Mouse (Mus musculus): ENCODE measurements around the gene Gucy2c. TPM values are rescaled to one million over a fixed set of nuclear protein-coding genes. Genes with fewer than 3 reads are reported as not detected.
A peak's percentile ranks its signal among the peaks of the same experiment; 100 is the strongest.

The Gucy2c gene
- total RNA-seq, 4 experiments from 2014 or later = 0.41 to 0.76 (median 0.63) TPM

DNA sequence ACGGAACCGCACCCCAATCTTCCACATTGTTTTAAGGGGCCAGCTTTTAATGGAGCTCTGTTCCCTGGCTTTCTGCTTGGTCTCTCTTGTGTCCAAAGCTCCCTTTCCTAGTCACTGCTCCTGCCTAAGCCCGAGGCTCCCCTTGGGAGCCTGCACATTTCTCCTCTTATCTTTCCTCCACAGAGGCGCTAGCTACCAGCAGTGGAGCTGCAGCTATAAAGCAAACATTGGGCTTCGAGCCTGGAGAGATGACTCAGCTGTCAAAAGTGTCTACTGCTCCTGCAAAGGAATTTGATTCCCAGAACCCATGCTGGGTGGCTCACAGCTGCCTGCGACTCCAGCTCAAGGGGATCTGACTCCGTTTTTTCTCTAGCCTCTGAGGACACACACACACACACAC lies 109.1 kb downstream of the Gucy2c start:
- peak; percentile 44 to 64 for DNase-seq (ENCODE audit: low spot score in 2 of 2)

DNA sequence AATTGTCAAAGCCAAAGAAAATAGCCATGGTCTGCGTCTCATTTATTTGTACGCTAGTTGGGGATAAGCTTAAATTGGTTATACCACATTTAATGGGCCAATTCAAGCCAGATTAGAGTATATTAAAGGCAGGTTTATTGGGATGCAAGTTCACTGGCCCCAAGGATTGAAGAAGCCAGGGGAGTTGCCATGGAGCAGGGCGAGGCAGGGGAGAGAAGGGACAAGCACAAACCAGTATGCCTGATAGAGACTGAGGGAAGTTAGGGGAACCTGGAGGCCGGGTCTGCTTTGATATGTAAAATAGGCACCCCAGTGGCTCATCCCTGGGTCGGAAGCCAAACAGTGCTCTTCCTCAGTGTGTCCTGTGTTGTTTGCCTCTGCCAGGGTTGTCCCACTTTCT lies 112.3 kb downstream of the Gucy2c start:
- DNase-seq (ENCODE audit: low spot score in 2 of 2) = no peak

- no peak for DNase-seq (ENCODE audit: low spot score in 2 of 2)
Measured at GRCm38 (mm10) chr6:136668266-136668986, 113.1 kb downstream of the Gucy2c start.

- no peak for DNase-seq (ENCODE audit: low spot score in 2 of 2)
Measured at GRCm38 (mm10) chr6:136662063-136662462, 119.5 kb downstream of the Gucy2c start.

DNA sequence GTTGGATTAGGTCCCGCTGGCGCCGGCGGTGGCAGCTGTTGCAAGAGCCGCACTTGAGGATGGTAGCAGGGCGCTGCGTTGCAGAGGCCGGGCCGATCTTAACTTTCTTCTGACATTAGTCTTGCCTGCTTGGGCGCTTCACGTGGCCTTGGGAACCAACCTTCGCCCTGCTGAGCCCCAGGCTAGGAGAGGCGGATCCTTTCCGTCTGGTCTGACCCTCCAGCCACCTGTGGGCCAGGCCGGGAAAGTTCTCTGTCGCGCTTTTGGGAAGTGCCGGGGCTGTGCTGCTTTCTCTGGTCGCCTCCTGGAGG lies 119.9 kb downstream of the Gucy2c start, which contains the start of gene Plbd1:
Gene Plbd1 (minus strand): TSS at position 223 of the 311 bp plus-strand sequence.
- no peak for DNase-seq (ENCODE audit: low spot score in 2 of 2)

DNA sequence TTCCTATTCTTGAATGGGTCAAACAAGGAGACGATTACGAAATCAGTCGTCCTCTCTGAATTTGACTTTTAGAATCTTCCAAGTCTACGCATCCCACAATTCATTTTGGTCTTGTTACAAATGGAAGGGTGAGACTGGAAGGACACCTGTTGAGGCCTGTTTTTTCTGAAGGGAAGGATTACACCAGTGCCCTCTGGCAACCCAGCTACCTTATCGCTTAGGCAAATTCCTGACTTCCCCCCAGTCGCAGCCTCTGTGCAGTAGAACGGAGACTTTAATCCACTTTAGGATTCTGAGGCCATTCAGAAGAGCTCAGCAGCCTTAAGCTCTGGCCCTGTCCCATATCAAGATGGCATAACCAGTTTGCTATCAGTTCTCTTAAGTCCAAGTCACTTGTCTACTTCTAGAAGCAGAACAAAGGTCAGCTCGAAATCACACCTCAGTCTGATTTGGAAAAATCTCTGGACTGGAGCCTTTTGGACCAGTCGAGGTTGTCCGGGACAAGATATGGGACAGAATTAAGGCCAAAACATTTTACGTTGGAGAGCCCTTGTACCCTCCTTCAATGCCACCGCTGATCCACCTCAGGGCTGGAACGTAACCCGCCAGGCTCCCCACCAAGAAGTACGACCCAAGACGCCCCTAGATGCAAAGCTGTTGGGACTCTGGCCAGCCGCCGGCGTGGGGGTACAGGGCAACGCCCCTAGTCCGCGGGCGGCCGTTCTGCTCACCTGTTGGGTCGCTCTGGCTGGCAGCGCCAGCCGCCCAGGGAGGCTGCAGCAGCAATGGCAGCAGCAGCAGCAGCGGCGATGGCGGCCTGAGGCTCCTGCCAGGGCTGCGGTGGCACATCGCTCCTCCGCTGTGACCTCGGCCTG lies 120.5 kb downstream of the Gucy2c start:
- no peak for DNase-seq (ENCODE audit: low spot score in 2 of 2)

GRCm38 (mm10) chr6:136659226-136659625 lies 122.3 kb downstream of the Gucy2c start:
- DNase-seq (ENCODE audit: low spot score in 2 of 2) = no peak

DNA sequence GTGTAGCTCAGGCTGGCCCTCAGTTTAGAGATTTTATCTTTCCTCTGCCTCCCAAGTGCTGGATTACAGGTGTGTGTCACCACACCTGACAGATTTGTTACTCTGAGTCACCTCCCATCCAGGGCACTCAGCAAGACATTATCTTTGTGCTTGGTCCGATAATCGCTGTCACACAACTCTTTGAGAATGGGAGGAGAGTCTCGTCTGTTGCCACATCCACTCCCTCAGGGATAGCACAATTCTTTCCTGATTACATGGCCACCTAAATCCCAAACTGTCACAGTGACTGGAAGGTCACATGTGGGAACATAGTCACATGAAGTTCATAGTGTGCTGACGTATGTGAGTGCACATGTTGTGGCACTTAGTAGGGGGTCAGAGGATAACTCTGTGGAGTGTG lies 123.3 kb downstream of the Gucy2c start:
- no peak for DNase-seq (ENCODE audit: low spot score in 2 of 2)

GRCm38 (mm10) chr6:136655786-136656185 lies 125.8 kb downstream of the Gucy2c start:
- DNase-seq (ENCODE audit: low spot score in 2 of 2) = no peak

DNA sequence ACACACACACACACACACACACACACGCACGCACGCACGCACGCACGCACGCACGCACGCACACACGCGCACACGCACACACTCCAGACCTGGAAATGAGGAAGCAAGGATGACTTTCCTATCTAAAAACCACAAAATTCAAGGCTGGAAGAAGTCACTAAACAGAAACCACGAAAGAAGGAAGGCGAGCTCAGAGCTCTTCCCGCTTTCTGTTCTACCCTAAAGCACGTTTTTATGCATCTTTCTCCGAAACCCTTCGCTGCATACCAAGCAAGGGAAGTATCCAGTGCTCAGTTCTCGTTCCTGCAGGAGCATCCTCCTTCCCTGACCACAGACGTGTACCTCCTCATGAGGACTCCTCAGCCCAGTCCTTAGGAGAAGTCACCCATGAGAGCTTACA lies 127.1 kb downstream of the Gucy2c start:
- no peak for DNase-seq (ENCODE audit: low spot score in 2 of 2)

DNA sequence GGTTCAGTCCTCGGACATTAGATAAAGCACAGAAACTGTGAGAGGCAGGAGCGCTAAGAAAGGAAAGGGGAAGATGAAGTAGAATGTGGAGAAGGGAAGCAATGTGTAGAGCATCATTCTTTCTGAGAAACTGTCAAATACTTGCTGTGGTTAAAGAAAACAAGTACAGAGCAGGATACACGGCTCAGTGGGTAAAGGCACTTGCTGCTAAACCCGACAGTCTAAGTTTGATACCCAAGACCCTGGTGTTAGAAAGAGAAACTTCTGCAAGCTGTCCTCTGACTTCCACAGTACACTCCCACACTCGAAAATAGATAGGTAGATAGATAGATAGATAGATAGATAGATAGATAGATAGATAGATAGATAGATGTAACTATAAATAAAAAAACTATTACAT lies 128.2 kb downstream of the Gucy2c start:
- DNase-seq (ENCODE audit: low spot score in 2 of 2) = no peak

DNA sequence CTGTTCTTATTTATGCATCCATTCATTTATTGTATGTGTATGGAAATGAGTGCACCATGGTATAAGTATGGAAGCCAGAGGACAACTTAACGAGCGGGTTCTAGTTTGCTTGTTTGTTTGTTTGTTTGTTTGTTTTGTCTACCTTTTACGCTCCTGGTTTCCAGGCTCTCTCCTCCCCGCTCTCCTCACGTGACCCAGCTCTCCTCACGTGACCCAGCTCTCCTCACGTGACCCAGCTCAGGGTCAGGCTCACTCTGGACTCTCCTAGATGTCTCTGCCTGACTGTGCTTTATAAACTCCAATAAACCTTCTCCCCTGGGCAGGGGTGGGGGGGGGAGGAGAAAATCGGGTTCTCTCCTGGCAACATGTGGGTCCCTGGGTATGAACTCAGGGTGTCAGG lies 130.9 kb downstream of the Gucy2c start:
- no peak for DNase-seq (ENCODE audit: low spot score in 2 of 2)

GRCm38 (mm10) chr6:136647455-136647861 lies 134.1 kb downstream of the Gucy2c start:
- DNase-seq (ENCODE audit: low spot score in 2 of 2) = no peak

Small RNAs within 50 kb of the gene (microRNA-seq; reads per million reads assigned to microRNA genes)
- gene Gm44364 = 0 reads per million in 2 experiments

Other genes with a start within 250 kb of the Gucy2c start
- under 1 TPM in 1 of 4 experiments, not detected in 3; 0.27 TPM for gene Plbd1, start 119.8 kb downstream of the Gucy2c start, total RNA-seq (2022)
- 10 to 100 TPM in 2 of 4 experiments, 1 to 10 TPM in 2; 9.3 to 12.4 (median 10.3) TPM for gene Hist4h4, start 22.6 kb upstream of the Gucy2c start, total RNA-seq (2022)
- gene H2afj, start 26.5 kb upstream of the Gucy2c start, total RNA-seq (2022) = 10 to 100 TPM; 41.1 to 66.0 (median 50.4) TPM
- 1 to 10 TPM; 2.3 to 4.3 (median 3.3) TPM for gene BC049715, start 45.9 kb upstream of the Gucy2c start, total RNA-seq (2022)
- gene Wbp11, start 46.5 kb upstream of the Gucy2c start, total RNA-seq (2022) = 100 to 1,000 TPM; 115 to 129 (median 123) TPM
- gene Smco3, start 53.7 kb upstream of the Gucy2c start, total RNA-seq (2022) = 10 to 100 TPM in 2 of 4 experiments, 1 to 10 TPM in 2; 7.3 to 13.2 (median 10.2) TPM
- gene Art4, start 76.0 kb upstream of the Gucy2c start, total RNA-seq (2022) = under 1 TPM in 1 of 4 experiments, not detected in 3; 0.13 TPM
- gene Mgp, start 94.1 kb upstream of the Gucy2c start, total RNA-seq (2022) = 10 to 100 TPM; 34.6 to 42.2 (median 40.3) TPM
- gene Erp27, start 140.4 kb upstream of the Gucy2c start, total RNA-seq (2022) = under 1 TPM in 2 of 4 experiments, not detected in 2; 0.54 to 0.79 TPM
- gene Pde6h, start 142.1 kb upstream of the Gucy2c start, total RNA-seq (2022) = 1 to 10 TPM in 2 of 4 experiments, under 1 TPM in 2; 0.52 to 2.0 (median 0.88) TPM
- 10 to 100 TPM in 3 of 4 experiments, 1 to 10 TPM in 1; 9.9 to 23.4 (median 17.1) TPM for gene Arhgdib, start 160.1 kb upstream of the Gucy2c start, total RNA-seq (2022)

Data from layer of hippocampus, adult 8-10 months (tissue).